Mouse (Mus musculus) embryonic facial prominence, embryonic 14.5 days (tissue): ENCODE measurements at regions not wholly inside any gene's neighbourhood (a gene's known extent, or its start where the extent isn't known, plus 50 kb on each side); places are given as distances from the start of the nearest gene placed in this dataset.
A peak's percentile ranks its signal among the peaks of the same experiment; 100 is the strongest.

Source experiments
- ATAC-seq: fragments of 200-750 bp; cut with Nextera tagmentation; 2 replicates; pipeline ENCODE4 v1.8.0; 2017; ENCODE audit warnings: low read depth, moderate number of reproducible peaks, moderate TSS enrichment
- DNase-seq: peaks from one replicate; pipeline ENCODE4 v3.0.0-alpha.2; 2015; ENCODE audit warnings: low spot score
- H3K27ac ChIP-seq: fragments of 300-500 bp; sonication (generic); replicated peaks from 2 replicates; pipeline ENCODE4 v1.5.1; 2014; ENCODE audit warnings: low read depth, mild to moderate bottlenecking, low read length, moderate library complexity
- H3K27me3 ChIP-seq: fragments of 300-500 bp; sonication (generic); replicated peaks from 2 replicates; pipeline ENCODE4 v1.6.1; 2014; ENCODE audit warnings: low read length; ENCODE audit not compliant: control insufficient read depth, insufficient read depth
- H3K36me3 ChIP-seq: fragments of 300-500 bp; sonication (generic); 2 replicates; pipeline ENCODE4 v1.6.1; 2014; ENCODE audit warnings: low read length, mixed read lengths; ENCODE audit not compliant: control insufficient read depth, insufficient read depth
- H3K4me1 ChIP-seq: fragments of 300-500 bp; sonication (generic); 2 replicates; pipeline ENCODE4 v1.6.1; 2014; ENCODE audit warnings: antibody characterized with exemption, low read length; ENCODE audit not compliant: control insufficient read depth, insufficient read depth
- H3K4me2 ChIP-seq: fragments of 300-500 bp; sonication (generic); 2 replicates; pipeline ENCODE4 v1.6.1; 2014; ENCODE audit warnings: low read depth, mild to moderate bottlenecking, low read length, moderate library complexity, mixed read lengths
- H3K4me3 ChIP-seq: fragments of 300-500 bp; sonication (generic); 2 replicates; pipeline ENCODE4 v1.5.1; 2014; ENCODE audit warnings: low read depth, mild to moderate bottlenecking, low read length
- H3K9ac ChIP-seq: fragments of 300-500 bp; sonication (generic); 2 replicates; pipeline ENCODE4 v1.6.1; 2014; ENCODE audit warnings: low read depth, mild to moderate bottlenecking, low read length, moderate library complexity, mixed read lengths
- H3K9me3 ChIP-seq: fragments of 300-500 bp; sonication (generic); 2 replicates; pipeline ENCODE4 v1.6.1; 2016; ENCODE audit warnings: low read length; ENCODE audit not compliant: control insufficient read depth
- WGBS: fragments of 180-500 bp; shearing (Covaris S2); extraction: QIAGEN DNeasy Blood & Tissue Kit; methylation state at CpG from one replicate; pipeline ENCODE4 v1.1.7; 2014; 5-methylcytosine and 5-hydroxymethylcytosine counted together

DNA sequence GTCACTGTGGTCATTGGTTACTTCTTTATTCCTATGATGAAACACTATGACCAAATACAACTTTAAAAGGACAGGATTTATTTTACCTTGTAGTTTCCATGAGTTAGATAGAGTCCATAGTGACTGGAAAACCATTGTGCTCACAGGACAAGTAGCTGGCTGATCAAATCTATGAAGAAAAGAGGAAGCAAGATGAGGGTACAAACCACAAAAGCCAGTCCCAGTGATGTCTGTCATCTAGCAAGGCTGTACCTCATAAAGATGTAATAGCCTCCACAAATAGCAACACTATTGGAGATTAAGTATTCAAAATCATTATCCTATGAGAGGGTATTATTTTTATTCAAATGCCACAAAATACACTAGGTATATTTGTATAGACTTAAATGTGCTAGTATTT lies 391.5 kb upstream of the Negr1 start:
- H3K9me3 ChIP-seq: no peaks in the 10 kb centered on the region
- no peak overlapping the region for H3K9ac ChIP-seq
- H3K27ac ChIP-seq: no peak overlapping the region
- no peak overlapping the region for H3K4me3 ChIP-seq
- no peak for DNase-seq
- no peak for ATAC-seq
- H3K4me1 ChIP-seq: no peaks in the 10 kb centered on the region
- no peak overlapping the region for H3K4me2 ChIP-seq
- H3K27me3 ChIP-seq: no peaks in the 10 kb centered on the region
- no peaks in the 10 kb centered on the region for H3K36me3 ChIP-seq

DNA sequence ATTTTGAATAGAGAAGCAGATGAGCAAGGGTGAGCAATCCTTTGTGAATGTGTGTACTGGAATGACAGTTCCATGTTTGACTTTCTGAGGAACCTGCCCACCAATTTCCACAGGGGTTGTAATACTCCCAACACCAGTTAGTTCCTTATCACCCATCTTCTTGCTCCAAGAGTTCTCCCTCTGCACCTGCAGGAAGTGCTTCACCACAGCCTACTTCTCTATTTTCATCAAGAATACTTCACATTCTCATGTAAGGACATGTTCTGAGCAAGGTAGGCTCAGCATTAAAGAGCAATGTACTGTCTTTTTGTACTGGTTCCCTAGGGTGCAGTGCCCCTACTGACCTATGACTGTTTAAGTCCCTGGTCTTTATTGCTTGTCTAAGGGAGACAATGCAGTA lies 362.9 kb upstream of the Negr1 start:
- Histone ChIP-seq H3K4me2 (no peak overlapping the region), H3K4me1 (no peaks in the 10 kb centered on the region), H3K36me3 (no peaks in the 10 kb centered on the region), H3K9ac (no peak overlapping the region), H3K9me3 (no peaks in the 10 kb centered on the region), H3K27me3 (no peaks in the 10 kb centered on the region), H3K27ac (no peak overlapping the region), H3K4me3 (no peak overlapping the region)
- DNase-seq (no peak), ATAC-seq (no peak)

DNA sequence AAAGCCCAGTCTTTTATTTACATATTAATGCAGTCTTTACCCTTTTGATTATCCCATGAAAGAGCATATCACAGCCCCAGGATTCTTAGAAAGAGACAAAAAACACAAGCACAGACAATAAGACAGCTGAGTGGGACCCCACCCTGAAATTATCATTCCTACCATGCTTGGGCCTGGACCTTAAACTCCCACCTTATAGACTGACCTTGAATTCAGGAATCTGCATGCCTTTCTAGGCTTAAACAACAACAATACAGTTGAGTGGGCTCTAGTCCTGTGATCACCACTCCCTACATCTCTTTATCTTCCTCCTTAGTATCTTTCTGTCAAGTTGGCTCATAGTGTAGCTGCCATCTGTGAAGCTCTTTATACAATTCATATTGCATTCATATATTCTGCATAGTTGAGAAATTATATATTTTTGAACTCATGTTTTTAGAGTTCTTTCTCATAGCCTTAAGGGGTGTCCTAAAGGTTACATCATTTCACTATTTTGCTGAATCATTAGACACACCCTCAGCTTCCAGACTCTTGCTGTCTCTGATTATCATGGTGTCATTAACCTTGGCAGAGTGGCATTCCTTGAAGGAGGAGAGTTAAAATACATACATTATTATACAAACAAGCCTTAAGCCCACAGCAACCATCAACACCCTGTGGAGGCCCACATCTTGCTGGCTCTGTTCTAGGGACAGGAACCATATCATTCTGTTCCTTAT lies 361.7 kb upstream of the Negr1 start:
- no peak for DNase-seq
- no peaks in the 10 kb centered on the region for H3K36me3 ChIP-seq
- ATAC-seq: no peak
- H3K4me1 ChIP-seq: no peaks in the 10 kb centered on the region
- H3K27me3 ChIP-seq: no peaks in the 10 kb centered on the region
- no peak overlapping the region for H3K9ac ChIP-seq
- no peak overlapping the region for H3K4me3 ChIP-seq
- no peak overlapping the region for H3K27ac ChIP-seq
- H3K4me2 ChIP-seq: no peak overlapping the region
- H3K9me3 ChIP-seq: no peaks in the 10 kb centered on the region

DNA sequence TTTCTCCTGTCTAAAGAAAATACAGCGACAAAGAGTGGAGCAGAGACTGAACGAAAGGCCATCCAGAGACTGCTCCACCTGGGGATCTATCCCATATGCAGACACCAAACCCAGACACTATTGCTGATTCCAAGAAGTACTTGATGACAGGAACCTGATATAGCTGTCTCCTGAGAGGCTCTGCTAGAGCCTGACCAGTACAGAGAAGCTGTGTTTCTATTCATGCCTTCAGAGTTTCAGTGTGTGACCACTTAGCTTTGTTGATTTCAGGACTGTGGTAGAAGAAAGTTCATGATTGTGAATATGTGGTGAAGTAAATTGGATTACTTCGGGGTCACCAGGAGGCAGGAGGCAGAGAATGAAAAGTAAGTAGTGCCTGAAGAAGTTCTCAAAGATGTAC lies 356.3 kb upstream of the Negr1 start:
- H3K4me3 ChIP-seq: no peak overlapping the region
- no peak for ATAC-seq
- DNase-seq: no peak
- H3K27ac ChIP-seq: no peak overlapping the region
- H3K9me3 ChIP-seq: no peaks in the 10 kb centered on the region
- no peaks in the 10 kb centered on the region for H3K27me3 ChIP-seq
- 85% methylated on average over 3 of the region's 3 CpGs for WGBS
- no peak overlapping the region for H3K9ac ChIP-seq
- no peaks in the 10 kb centered on the region for H3K4me1 ChIP-seq
- no peaks in the 10 kb centered on the region for H3K36me3 ChIP-seq
- no peak overlapping the region for H3K4me2 ChIP-seq

DNA sequence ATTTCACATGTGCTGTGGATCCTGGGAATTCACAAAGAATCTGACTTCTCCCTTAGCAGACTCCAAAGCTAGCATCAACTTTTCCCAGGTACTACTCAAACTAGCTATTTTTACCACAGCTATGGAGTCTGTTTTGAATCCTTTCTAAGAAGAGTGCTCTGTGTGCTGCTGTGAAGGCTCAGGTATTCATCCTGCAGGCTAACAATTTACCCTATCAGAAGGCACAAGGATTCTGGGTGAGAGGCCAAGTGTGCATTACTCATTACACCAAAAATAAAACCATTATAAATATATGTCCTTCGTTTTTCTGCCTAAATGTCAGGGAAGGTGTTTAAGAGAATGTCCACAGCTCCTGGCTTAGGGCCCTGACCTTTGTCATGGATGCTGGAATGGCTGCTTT lies 353.2 kb upstream of the Negr1 start:
- no peaks in the 10 kb centered on the region for H3K36me3 ChIP-seq
- no peaks in the 10 kb centered on the region for H3K4me1 ChIP-seq
- WGBS: 41% methylated on average over 1 of the region's 1 CpGs
- no peaks in the 10 kb centered on the region for H3K27me3 ChIP-seq
- H3K4me2 ChIP-seq: no peak overlapping the region
- H3K9ac ChIP-seq: no peak overlapping the region
- H3K27ac ChIP-seq: no peak overlapping the region
- H3K9me3 ChIP-seq: no peaks in the 10 kb centered on the region
- no peak overlapping the region for H3K4me3 ChIP-seq
- ATAC-seq: no peak
- no peak for DNase-seq

DNA sequence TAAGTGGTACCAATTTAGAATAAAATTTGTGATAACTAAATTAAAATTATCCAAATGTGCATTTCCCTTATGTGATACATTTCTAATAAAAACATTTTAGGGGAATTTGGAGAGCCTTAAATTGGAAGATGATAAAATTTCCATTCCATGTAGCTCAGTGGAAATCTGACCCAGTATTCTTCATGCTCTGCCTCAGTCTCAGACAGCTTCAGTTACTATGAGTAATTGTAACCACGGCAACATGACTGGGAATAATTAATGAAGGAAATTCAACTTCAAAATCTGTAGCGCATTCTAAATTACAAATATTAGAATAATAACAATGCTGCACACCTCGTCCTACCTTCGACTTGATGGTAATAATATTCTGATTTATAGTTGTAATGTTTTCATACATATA lies 350.8 kb upstream of the Negr1 start:
- DNase-seq (peak; percentile 1), ATAC-seq (no peak)
- no peak overlapping the region for H3K27ac ChIP-seq
- H3K9me3 ChIP-seq: no peaks in the 10 kb centered on the region
- no peaks in the 10 kb centered on the region for H3K36me3 ChIP-seq
- 58% methylated on average over 4 of the region's 4 CpGs for WGBS
- H3K9ac ChIP-seq: no peak overlapping the region
- no peaks in the 10 kb centered on the region for H3K4me1 ChIP-seq
- H3K4me2 ChIP-seq: no peak overlapping the region
- no peaks in the 10 kb centered on the region for H3K27me3 ChIP-seq
- H3K4me3 ChIP-seq: no peak overlapping the region

DNA sequence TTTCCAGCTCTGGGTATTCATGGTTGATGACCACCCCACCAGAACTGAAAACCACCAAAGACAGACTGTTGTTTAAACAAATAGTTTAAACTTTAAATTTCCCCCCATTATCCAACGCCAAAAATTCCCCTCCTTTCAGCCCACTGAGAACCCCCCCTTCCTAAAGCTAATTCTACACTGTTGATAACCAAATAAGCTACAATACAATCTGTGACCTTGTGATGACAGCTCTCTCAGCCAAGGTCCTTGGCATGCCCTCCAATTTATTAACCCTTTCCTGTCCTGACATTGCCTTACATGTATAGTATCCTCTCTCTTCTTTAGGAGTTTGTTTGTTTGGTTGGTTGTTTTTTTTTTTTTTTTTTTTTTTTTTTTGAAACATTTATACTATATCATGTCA lies 346.8 kb upstream of the Negr1 start:
- no peak for DNase-seq

DNA sequence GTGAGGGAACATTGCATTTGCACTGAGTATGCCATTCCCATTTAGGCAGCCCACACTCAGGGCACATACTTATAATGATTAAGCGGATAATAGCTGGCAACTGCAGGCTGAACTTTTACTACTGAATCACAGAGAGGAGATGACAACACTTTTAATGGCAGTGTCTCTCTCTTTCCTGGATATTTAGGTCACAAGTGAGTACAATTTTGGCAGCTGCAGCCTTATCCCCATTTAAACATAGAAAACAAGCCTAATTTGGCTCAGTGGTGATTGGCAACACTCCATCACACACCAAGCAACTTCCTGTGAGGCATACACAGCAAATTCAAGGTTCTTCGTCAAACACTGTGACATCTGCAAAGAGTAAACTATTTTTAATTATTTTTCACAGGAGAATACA lies 329.5 kb upstream of the Negr1 start:
- 76% methylated on average over 2 of the region's 2 CpGs for WGBS
- Histone ChIP-seq H3K27me3 (no peaks in the 10 kb centered on the region), H3K9me3 (no peaks in the 10 kb centered on the region), H3K27ac (no peak overlapping the region), H3K4me2 (no peak overlapping the region), H3K4me3 (no peak overlapping the region), H3K9ac (no peak overlapping the region), H3K4me1 (no peaks in the 10 kb centered on the region), H3K36me3 (no peaks in the 10 kb centered on the region)
- DNase-seq (no peak), ATAC-seq (no peak)

More for the DNA sequence above, 346.8 kb upstream of the Negr1 start:
- H3K4me3 ChIP-seq: no peak overlapping the region
- H3K36me3 ChIP-seq: no peaks in the 10 kb centered on the region
- ATAC-seq: no peak
- H3K4me2 ChIP-seq: no peak overlapping the region
- H3K9ac ChIP-seq: no peak overlapping the region
- 31% methylated on average over 1 of the region's 1 CpGs for WGBS
- H3K9me3 ChIP-seq: no peaks in the 10 kb centered on the region
- no peaks in the 10 kb centered on the region for H3K4me1 ChIP-seq
- H3K27ac ChIP-seq: no peak overlapping the region
- H3K27me3 ChIP-seq: no peaks in the 10 kb centered on the region

DNA sequence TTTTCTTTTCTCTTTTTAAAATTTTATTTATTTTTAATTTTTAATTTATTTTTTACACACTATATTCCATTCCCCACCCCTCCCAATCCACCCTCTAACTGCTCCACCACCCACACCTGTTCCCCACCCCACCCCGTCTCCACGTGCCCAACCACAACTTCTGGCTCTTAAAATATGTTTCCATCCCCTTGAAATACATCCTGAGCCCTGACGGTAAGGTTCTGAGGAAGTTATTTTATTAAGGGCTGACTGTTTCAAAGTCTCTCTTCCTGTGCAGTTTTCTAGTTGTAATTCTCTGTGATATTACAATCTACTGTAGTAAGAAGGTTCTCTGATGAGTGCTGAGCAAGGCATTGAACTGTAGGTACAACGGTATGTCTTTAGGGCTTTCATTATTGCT lies 325.6 kb upstream of the Negr1 start:
- Histone ChIP-seq H3K4me1 (no peaks in the 10 kb centered on the region), H3K27me3 (no peaks in the 10 kb centered on the region), H3K27ac (no peak overlapping the region), H3K36me3 (no peaks in the 10 kb centered on the region), H3K9ac (no peak overlapping the region), H3K4me3 (no peak overlapping the region), H3K4me2 (no peak overlapping the region), H3K9me3 (no peaks in the 10 kb centered on the region)
- ATAC-seq (no peak), DNase-seq (no peak)
- 81% methylated on average over 4 of the region's 4 CpGs for WGBS
